Mouse (Mus musculus): ENCODE results near the gene Grhpr. TPM values are rescaled to one million over a fixed set of nuclear protein-coding genes. Genes with fewer than 3 reads are reported as not detected.
"Not testable (repeated sequence)": the region's sequence is repeated elsewhere in the genome, so short reads cannot be mapped to it uniquely, and the experiment has no call there.

The Grhpr gene
- total RNA-seq, 2 experiments from 2014 or later, result 7.9 to 11.8 TPM

DNA sequence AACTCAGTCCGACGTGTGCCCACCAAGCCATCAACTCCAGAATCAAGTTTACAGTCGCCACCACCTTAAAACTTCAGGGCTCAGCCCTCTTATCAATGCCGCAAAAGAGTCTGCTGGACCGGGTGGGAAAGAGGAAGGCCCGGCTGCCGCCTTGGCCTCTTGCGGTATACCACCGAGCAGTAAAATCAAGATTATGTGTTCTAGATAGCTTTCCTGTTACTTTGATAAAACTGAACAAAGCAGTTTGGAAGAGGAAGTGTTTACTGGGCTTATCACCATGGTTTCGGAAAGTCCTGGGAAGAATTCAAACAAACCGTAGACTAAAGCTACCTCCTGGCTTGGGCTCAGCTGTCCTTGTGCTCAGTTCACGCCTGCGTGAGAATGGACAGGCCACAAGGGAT is 31.8 kb downstream of the Grhpr start:
- peak; percentile 13 for ATAC-seq (replicated peaks; ENCODE audit: poor library complexity)

DNA sequence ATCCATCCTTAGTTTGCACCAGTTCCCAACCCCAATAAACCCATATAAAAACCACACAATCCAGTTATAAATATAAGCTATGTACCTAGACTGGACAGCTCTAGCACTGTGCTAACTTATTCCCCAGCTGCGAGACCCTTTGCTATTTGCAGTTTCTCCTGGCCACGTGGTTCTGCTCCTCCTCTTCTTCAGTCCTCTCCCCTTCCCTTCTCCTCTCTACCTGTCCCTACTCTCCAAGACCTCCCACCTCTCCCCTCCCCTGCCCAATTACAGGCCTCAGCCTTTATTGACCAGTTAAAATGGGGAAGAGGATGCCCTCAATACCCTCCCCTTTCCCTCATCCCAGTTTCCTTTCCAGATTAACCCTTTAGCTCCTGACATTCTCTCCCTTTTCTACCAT is 32.3 kb downstream of the Grhpr start:
- ATAC-seq (replicated peaks; ENCODE audit: poor library complexity), result no peak

DNA sequence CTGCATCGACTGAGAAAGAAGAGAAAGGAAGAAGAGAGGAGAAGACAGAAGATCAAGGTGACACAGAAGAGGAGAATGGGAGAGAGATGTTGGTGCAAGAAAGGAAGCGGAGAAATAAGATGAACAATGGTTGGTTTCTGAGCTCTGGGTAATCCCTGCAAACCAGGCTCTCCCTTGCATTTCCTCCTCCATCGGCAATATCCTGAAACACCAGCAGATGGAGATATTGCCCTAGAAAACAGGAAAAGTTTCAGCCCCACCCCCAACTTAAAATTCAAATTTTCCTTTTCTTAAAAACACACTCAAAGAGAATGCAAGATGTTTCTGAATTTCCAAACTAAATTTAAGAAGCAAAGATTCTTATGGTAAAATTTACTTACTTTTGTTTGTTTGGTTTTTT is 34.4 kb downstream of the Grhpr start:
- no peak for ATAC-seq (replicated peaks; ENCODE audit: poor library complexity)

DNA sequence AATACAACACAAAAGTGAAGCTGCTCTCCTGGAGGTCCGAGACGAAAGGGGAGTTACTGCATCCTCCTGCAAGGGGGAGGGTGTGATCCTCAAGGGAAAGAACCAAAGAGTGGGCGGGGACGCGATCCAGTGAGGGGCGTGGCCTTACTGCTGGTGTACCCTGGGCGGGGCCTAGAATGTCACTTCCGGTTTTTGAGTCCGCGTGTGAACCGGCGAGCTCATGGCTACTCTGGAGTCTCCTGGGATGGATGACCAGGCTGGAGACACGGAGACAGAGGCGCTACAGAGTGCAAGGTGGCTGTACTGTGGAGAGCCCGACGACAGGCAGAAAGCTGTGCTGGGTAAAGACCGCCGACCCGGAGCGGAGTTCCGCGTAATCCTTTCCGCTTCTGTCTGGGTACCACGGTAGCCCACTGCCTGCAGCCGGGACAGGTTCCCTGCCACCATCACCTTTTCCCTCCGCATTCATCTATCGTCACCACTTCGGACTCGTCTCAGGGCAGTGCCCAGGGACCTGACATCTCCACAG is 37.3 kb downstream of the Grhpr start, which contains the start of gene Polr1e:
Gene Polr1e, plus strand, starts transcription at position 132 of the 529 bp plus-strand sequence.
- peak; percentile 96 for ATAC-seq (replicated peaks; ENCODE audit: poor library complexity)

DNA sequence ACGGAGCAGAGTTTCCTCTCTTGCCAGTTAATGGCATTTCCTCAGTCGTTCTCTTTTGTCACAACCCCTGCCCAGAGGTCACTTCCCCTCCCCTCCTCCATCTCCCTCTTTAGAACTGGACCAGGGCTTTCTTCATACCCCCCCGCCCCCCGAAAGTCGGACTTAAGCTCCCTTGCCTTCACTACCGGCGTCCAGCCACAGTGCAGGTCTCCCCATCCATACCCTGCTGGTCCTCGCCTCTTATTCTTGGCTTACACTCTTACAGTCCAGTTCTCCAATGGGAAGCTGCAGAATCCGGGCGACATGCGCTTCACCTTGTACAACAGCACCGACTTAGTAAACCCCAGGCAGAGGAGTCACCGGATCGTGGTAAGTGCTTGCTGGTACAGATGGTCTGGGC is 37.8 kb downstream of the Grhpr start:
- peak; percentile 9; the same call in 1 of the 2 replicates for ATAC-seq (replicated peaks; ENCODE audit: poor library complexity)

DNA sequence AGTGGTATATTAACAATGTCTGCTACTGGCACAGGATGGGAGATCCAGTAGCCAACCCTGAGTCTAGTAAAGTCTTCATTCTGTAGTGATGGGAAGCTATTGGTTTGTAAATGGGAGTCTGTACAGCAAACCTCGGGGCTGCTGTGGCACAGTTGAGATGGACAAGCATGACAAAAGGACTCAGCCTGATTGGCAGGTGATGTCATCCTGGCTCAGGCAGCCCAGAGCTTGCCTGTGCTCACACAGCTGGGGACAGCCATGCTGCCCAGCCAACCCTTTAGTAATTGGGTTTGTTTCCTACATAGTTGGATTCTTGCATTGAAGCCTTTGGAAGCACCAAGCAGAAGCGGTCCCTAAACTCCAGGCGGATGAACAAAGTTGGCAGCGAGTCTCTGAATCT is 45.3 kb downstream of the Grhpr start:
- no peak for ATAC-seq (replicated peaks; ENCODE audit: poor library complexity)

DNA sequence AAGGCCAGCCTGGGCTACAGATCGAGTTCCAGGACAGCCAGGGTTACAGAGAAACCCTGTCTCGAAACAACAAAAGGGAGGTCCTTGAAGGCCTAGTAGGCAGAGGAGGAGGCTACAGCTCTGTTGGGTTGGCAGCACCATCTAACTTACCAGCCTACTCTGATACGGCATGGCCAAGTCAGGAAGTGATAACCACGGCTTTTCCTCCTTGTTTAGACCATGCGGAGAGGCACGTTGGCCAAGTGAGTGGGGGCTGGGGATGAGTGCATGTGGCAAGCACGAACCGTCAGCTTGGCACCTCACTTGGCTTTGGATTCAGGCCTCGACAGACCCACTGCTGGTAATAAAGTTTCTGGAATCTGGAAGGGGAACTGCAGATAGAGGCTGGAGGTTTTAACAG is 51.4 kb downstream of the Grhpr start:
- ATAC-seq (replicated peaks; ENCODE audit: poor library complexity), result peak; percentile 77

DNA sequence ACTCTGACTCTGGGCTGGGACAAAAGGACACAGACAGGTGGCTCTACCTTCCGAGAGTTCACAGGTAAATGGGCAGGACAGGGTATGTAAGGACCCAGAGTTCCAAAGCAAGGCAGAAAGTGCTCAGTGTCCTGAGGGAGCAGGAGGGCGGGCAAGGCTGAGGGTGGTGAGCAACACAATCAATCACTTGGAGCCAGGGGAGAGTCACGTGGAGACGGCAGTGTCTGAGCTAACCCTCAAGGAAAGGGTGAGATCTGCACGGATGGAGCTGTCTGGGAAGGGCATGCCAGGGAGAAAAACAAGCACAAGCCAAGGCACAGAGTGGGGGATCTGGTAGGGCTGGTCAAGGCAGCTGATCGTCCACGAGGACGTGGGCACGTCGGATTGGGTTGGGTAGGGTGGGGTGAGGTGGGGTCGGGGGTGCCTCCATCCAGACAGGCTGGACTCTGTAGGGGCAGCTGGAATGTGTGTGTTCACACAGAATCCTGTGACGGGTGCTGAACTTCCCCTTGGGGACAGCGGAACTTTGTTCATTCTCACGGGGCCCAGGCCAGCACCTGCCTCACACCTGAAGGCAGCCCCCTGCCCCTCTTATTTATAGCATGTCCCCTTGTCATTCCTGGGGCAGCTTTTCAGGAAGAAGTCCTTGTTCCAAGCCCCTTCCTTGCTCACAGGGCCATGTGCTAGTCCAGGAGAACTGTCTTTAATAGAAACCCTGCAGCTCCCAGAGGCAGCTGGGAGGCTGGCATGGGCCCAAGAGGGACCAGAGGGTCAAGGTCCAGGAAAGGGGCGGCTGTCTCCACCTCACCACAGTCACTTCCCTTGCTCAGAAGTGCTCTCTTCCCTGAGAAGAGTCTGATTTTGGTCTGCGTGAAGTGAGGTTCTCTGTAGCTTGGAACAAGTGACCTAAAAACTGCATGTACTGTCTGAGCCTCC is 53.8 kb downstream of the Grhpr start:
- ATAC-seq (replicated peaks; ENCODE audit: poor library complexity), result no peak

DNA sequence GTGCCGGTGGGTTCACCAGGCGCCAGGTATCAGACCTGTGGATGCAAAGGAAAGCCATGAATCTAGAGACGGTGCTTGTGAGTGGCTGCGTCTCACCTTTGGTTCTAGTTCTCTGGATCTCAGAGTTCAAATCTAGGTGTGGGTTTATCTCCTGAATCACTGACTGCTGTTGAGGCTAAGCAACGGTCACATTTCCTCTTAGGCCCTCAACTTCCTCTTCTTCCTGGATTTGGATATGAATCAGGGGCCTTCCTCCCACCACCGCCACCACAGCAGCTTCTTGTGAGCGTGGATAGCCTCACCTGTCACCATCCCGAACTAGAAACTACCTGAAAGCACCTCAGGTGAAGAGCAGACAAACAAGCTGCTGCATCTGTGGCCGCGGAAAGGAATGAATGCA is 54.9 kb downstream of the Grhpr start:
- ATAC-seq (replicated peaks; ENCODE audit: poor library complexity), result 0 out of 2 replicates have a peak, but pooled peaks have one; percentile 20

DNA sequence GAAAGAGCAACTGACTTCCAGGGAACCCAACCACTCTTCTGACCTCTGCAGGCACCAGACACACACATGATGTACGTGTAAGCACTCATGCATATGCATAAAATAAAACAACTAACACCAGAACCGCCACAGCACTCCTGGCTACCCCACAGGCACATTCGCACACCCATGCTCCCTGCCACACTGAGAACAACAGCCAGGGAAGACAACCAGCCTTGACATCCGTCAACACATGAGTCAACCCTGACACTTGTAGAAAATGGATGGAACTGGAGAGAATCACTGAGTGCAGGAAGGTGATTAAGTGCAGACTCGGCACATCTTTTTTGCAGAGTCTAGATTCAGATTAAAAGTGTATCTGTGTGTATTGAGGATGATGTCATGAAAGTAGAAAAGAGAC is 55.4 kb downstream of the Grhpr start:
- ATAC-seq (replicated peaks; ENCODE audit: poor library complexity), result no peak

DNA sequence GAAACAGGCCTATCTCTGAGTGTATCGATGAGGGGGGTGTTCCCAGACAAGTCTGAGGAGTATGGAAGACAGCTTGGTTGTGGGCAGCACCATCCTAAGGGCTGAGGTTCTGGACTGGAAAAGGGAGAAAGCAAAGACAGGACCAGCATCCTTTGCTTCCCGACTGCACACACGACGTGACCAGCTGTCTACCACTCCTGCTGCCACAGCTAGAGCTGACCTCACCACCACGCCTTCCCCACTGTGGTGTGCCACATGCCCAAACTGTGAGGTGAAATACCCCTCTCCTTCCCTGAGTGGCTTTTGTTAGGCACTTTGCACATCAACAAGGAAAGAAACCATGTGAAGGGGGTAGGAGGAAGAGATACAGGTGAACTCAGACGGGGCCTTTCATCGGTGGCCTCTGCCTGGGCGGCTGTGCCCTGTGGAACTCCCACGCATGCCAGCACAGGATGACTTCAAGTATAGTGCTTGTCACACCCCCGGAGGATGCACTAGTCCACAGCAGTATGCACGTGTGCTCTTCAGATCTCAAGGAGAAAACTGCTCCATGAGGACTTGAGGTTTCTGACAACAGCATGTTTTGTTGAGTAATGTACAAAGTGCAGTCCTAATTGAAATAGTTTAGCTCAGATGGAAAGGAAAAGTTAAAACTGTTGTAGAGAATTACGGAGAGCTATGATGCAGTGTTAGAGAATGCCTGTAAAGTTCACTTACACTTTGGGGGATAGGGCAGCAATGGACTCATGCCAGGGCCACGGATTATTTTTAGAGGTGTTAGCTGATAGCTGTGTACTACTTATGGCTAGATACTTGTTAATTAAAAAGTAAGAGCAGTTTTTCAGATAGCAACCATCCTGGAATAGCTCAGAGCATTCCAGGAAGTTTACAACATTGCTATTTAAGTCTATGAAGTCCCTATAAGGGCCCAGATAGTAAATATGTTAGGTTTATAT is 56.5 kb downstream of the Grhpr start:
- no peak for ATAC-seq (replicated peaks; ENCODE audit: poor library complexity)

DNA sequence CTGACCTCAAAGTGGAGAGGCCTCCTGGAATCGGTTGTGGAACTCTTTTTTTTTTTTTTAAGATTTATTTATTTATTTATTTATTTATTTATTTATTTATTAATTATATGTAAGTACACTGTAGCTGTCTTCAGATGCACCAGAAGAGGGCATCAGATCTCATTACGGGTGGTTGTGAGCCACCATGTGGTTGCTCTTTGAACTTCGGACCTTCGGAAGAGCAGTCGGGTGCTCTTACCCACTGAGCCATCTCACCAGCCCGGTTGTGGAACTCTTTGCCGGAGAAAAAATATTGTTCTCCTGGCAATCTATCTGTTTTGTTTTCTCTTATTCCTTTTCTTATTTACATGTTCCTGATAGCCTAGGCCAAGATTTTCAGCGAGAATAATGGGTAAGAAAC is 57.7 kb downstream of the Grhpr start:
- not testable (repeated sequence) for ATAC-seq (replicated peaks; ENCODE audit: poor library complexity)

DNA sequence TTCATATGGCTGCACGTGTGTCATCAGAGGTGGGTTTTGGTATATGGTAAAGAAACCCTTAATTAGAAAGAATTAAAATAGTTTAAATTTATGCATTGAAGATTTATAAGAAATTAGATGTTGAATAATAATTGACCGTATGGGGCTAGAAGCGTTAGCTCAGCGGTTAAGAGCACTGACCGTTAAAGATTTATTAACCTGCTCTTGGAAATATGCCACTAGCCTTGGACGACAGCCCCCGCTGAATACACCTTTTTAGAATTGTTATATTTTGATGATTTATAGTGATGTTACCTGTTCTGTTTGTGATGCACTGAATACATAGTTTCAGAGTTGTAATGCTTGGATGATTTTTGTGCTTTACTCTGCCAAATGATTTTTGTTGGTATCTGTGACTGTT is 58.4 kb downstream of the Grhpr start:
- not testable (repeated sequence) for ATAC-seq (replicated peaks; ENCODE audit: poor library complexity)

Other genes with a start within 250 kb of the Grhpr start
- gene Zcchc7, start 225.5 kb upstream of the Grhpr start, total RNA-seq (2015), result 37.1 and 49.9 TPM in 2 replicates
- gene Zcchc7, start 225.5 kb upstream of the Grhpr start, total RNA-seq (2017), result 118 and 153 TPM in 2 replicates
- gene Zbtb5, start 31.0 kb downstream of the Grhpr start, total RNA-seq (2015), result 5.7 and 6.5 TPM in 2 replicates
- gene Zbtb5, start 31.0 kb downstream of the Grhpr start, total RNA-seq (2017), result 9.5 and 10.1 TPM in 2 replicates
- gene Polr1e, start 37.2 kb downstream of the Grhpr start, total RNA-seq (2015), result 50.9 and 65.2 TPM in 2 replicates
- 47.3 and 53.0 TPM in 2 replicates for gene Polr1e, start 37.2 kb downstream of the Grhpr start, total RNA-seq (2017)
- 1.2 and 3.1 TPM in 2 replicates for gene Fbxo10, start 103.2 kb downstream of the Grhpr start, total RNA-seq (2015)
- gene Fbxo10, start 103.2 kb downstream of the Grhpr start, total RNA-seq (2017), result 1.8 and 3.1 TPM in 2 replicates
- gene Tomm5, start 126.7 kb downstream of the Grhpr start, total RNA-seq (2015), result 231 and 253 TPM in 2 replicates
- 239 and 266 TPM in 2 replicates for gene Tomm5, start 126.7 kb downstream of the Grhpr start, total RNA-seq (2017)
- gene Frmpd1, start 203.5 kb downstream of the Grhpr start, total RNA-seq (2015), result not detected in 2 replicates
- not detected in 2 replicates for gene Frmpd1, start 203.5 kb downstream of the Grhpr start, total RNA-seq (2017)